Mouse (Mus musculus): ENCODE results near the gene Iqcc. TPM values are rescaled to one million over a fixed set of nuclear protein-coding genes. Genes with fewer than 3 reads are reported as not detected.

Iqcc gene
- 32.2 and 33.4 TPM in 2 replicates for polyA plus RNA-seq (2012; rRNA removed)

GRCm38 (mm10) chr4:129618786-129619691, at the start of gene Iqcc:
Gene Iqcc, minus strand, starts transcription at chr4:129619099.

GRCm38 (mm10) chr4:129640638-129641467, 22.0 kb upstream of the Iqcc start, which contains the start of gene Txlna:
Gene Txlna, minus strand, starts transcription at chr4:129641065.

GRCm38 (mm10) chr4:129623681-129624091, 4.8 kb upstream of the Iqcc start, which contains the start of gene Ccdc28b:
Gene Ccdc28b, minus strand, starts transcription at chr4:129623947.

GRCm38 (mm10) chr4:129614093-129614492, 4.8 kb downstream of the Iqcc start, which contains the start of gene Dcdc2b:
Gene Dcdc2b, minus strand, starts transcription at chr4:129614257.

GRCm38 (mm10) chr4:129600233-129601158, 18.4 kb downstream of the Iqcc start, which contains the start of the genes Eif3i and Tmem234:
Gene Eif3i, minus strand, starts transcription at chr4:129600648.
Gene Tmem234, plus strand, starts transcription at chr4:129600668.

GRCm38 (mm10) chr4:129578466-129578865, 40.4 kb downstream of the Iqcc start, which contains the start of gene Fam167b:
Gene Fam167b, minus strand, starts transcription at chr4:129578549.

GRCm38 (mm10) chr4:129573430-129573829, 45.5 kb downstream of the Iqcc start, which contains the start of gene Lck:
Gene Lck, minus strand, starts transcription at chr4:129573641.

Other genes with a start within 250 kb of the Iqcc start
- gene Zbtb8a, start 241.0 kb downstream of the Iqcc start, polyA plus RNA-seq (2012; rRNA removed) = 19.4 and 19.8 TPM in 2 replicates
- 6.8 and 6.9 TPM in 2 replicates for gene Zbtb8b, start 178.2 kb downstream of the Iqcc start, polyA plus RNA-seq (2012; rRNA removed)
- gene Bsdc1, start 157.5 kb downstream of the Iqcc start, polyA plus RNA-seq (2012; rRNA removed) = 16.2 and 21.8 TPM in 2 replicates
- 0.41 and 0.62 TPM in 2 replicates for gene Tssk3, start 128.1 kb downstream of the Iqcc start, polyA plus RNA-seq (2012; rRNA removed)
- gene Fam229a, start 127.9 kb downstream of the Iqcc start, polyA plus RNA-seq (2012; rRNA removed) = 0.74 and 0.80 TPM in 2 replicates
- 1,413 and 1,583 TPM in 2 replicates for gene Marcksl1, start 105.5 kb downstream of the Iqcc start, polyA plus RNA-seq (2012; rRNA removed)
- gene Hdac1, start 76.4 kb downstream of the Iqcc start, polyA plus RNA-seq (2012; rRNA removed) = 93.2 and 95.2 TPM in 2 replicates
- 14.9 and 16.0 TPM in 2 replicates for gene Lck, start 45.5 kb downstream of the Iqcc start, polyA plus RNA-seq (2012; rRNA removed)
- 0.43 and 0.70 TPM in 2 replicates for gene Fam167b, start 40.5 kb downstream of the Iqcc start, polyA plus RNA-seq (2012; rRNA removed)
- gene Eif3i, start 18.5 kb downstream of the Iqcc start, polyA plus RNA-seq (2012; rRNA removed) = 287 and 302 TPM in 2 replicates
- gene Tmem234, start 18.4 kb downstream of the Iqcc start, polyA plus RNA-seq (2012; rRNA removed) = 150 and 156 TPM in 2 replicates
- 4.7 and 5.5 TPM in 2 replicates for gene Dcdc2b, start 4.8 kb downstream of the Iqcc start, polyA plus RNA-seq (2012; rRNA removed)
- 157 and 167 TPM in 2 replicates for gene Ccdc28b, start 4.8 kb upstream of the Iqcc start, polyA plus RNA-seq (2012; rRNA removed)
- gene Txlna, start 22.0 kb upstream of the Iqcc start, polyA plus RNA-seq (2012; rRNA removed) = 41.8 and 43.0 TPM in 2 replicates
- 43.4 and 44.3 TPM in 2 replicates for gene Kpna6, start 53.7 kb upstream of the Iqcc start, polyA plus RNA-seq (2012; rRNA removed)
- 42.1 and 47.1 TPM in 2 replicates for gene Tmem39b, start 77.7 kb upstream of the Iqcc start, polyA plus RNA-seq (2012; rRNA removed)
- gene Khdrbs1, start 123.2 kb upstream of the Iqcc start, polyA plus RNA-seq (2012; rRNA removed) = 58.4 and 71.5 TPM in 2 replicates
- 66.1 and 70.5 TPM in 2 replicates for gene Ptp4a2, start 192.1 kb upstream of the Iqcc start, polyA plus RNA-seq (2012; rRNA removed)